Mouse (Mus musculus) liver, adult 2 months (tissue): ENCODE measurements around the gene Kcnn4.

ENCODE experiments used
- CTCF ChIP-seq: fragments of 200-500 bp; IDR thresholded peaks from 2 replicates; pipeline ENCODE4 v1.5.1; 2011; ENCODE audit warnings: low read depth, low read length, control low read depth
- POLR2A ChIP-seq: fragments of 200-500 bp; IDR thresholded peaks from 2 replicates; pipeline ENCODE4 v1.6.1; 2011; ENCODE audit warnings: low read length, control low read depth; ENCODE audit not compliant: insufficient read depth; ENCODE audit errors: extremely low read depth

GRCm38 (mm10) chr7:24398364-24398913 lies 28.4 kb downstream of the Kcnn4 start:
- no peak for TF ChIP-seq POLR2A
- TF ChIP-seq CTCF: no peak
